Mouse (Mus musculus): ENCODE measurements around the gene Cass4. TPM values are rescaled to one million over a fixed set of nuclear protein-coding genes. Genes with fewer than 3 reads are reported as not detected.

The Cass4 gene
- polyA plus RNA-seq, 1 experiment: 0.24 TPM

GRCm38 (mm10) chr2:172439843-172440639 lies 46.4 kb downstream of the Cass4 start, which contains the start of gene Rtf2:
Gene Rtf2, plus strand, starts transcription at chr2:172440556.
- no peaks in the 10 kb centered on the region for H3K36me3 ChIP-seq (ENCODE audit: control insufficient read depth, insufficient read depth)
- peaks cover 5% of the 10 kb centered on the region for H3K27me3 ChIP-seq (ENCODE audit: control insufficient read depth, insufficient read depth, insufficient read length)
- H3K4me2 ChIP-seq (ENCODE audit: low read depth): peak within 1 kb of the TSS; percentile 87
- peaks cover 36% of the 10 kb centered on the region for H3K79me2 ChIP-seq (ENCODE audit: control insufficient read depth, insufficient read depth)
- peak within 1 kb of the TSS; percentile 46 for H3ac ChIP-seq (ENCODE audit: control insufficient read depth, insufficient read length)
- H3K4me3 ChIP-seq: peak within 1 kb of the TSS; percentile 82
- TF ChIP-seq POLR2A (IDR thresholded peaks at IDR 0.05; ENCODE audit: insufficient read length, low read depth): peak; percentile 65
- TF ChIP-seq SRF (IDR thresholded peaks at IDR 0.05; ENCODE audit: control insufficient read depth, insufficient read length, low read depth): peak; percentile 89
- peak; percentile 77 for TF ChIP-seq POLR2AphosphoS2 (IDR thresholded peaks at IDR 0.05; ENCODE audit: insufficient read length, low read depth)
- no peak for TF ChIP-seq MYOG (IDR thresholded peaks at IDR 0.05; ENCODE audit: control insufficient read depth in 1 of 3, insufficient read depth in 1 of 3, insufficient read length in 2 of 3, low read depth in 2 of 3)

DNA sequence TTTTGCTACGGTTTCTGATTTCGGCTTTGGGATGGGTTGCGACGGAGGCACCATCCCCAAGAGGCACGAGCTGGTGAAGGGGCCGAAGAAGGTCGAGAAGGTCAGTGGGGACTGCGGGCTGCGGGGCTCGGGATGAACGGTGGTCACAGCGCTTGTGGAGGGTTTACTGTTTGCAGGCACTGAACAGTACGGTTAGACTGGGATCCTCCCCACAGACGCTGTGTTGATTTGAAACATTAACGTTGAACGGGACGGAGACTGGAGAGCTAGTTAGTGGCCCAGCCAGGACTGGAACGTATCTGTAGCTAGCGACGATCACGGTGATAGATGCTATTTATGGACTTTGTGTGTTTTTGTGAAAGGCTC lies 47.0 kb downstream of the Cass4 start:
- H3K36me3 ChIP-seq (ENCODE audit: control insufficient read depth, insufficient read depth): no peaks in the 10 kb centered on the region
- peak overlapping the region; percentile 87 for H3K4me2 ChIP-seq (ENCODE audit: low read depth)
- H3ac ChIP-seq (ENCODE audit: control insufficient read depth, insufficient read length): peak overlapping the region; percentile 46
- H3K79me2 ChIP-seq (ENCODE audit: control insufficient read depth, insufficient read depth): peaks cover 36% of the 10 kb centered on the region
- H3K4me3 ChIP-seq: peak overlapping the region; percentile 82
- TF ChIP-seq CEBPB (IDR thresholded peaks at IDR 0.05; ENCODE audit: insufficient read depth, poor library complexity, severe bottlenecking) (no peak), POLR2AphosphoS2 (IDR thresholded peaks at IDR 0.05; ENCODE audit: insufficient read length, low read depth) (no peak), TCF3 (IDR thresholded peaks at IDR 0.05; ENCODE audit: insufficient read length, low read depth) (no peak), E2F4 (IDR thresholded peaks at IDR 0.05; ENCODE audit: insufficient read depth) (no peak), MYOD1 (IDR thresholded peaks at IDR 0.05; ENCODE audit: control insufficient read depth in 1 of 3, insufficient read length in 2 of 3, low read depth in 2 of 3) (no peak), POLR2A (IDR thresholded peaks at IDR 0.05; ENCODE audit: insufficient read length, low read depth) (no peak), REST (IDR thresholded peaks at IDR 0.05; ENCODE audit: insufficient read depth, insufficient read length) (no peak), SRF (IDR thresholded peaks at IDR 0.05; ENCODE audit: control insufficient read depth, insufficient read length, low read depth) (no peak), USF1 (IDR thresholded peaks at IDR 0.05; ENCODE audit: low read depth) (no peak), TCF12 (IDR thresholded peaks at IDR 0.05; ENCODE audit: insufficient read depth, poor library complexity, severe bottlenecking) (no peak), MYOG (IDR thresholded peaks at IDR 0.05; ENCODE audit: control insufficient read depth in 1 of 3, insufficient read depth in 1 of 3, insufficient read length in 2 of 3, low read depth in 2 of 3) (no peak)
- H3K27me3 ChIP-seq (ENCODE audit: control insufficient read depth, insufficient read depth, insufficient read length): no peaks in the 10 kb centered on the region

GRCm38 (mm10) chr2:172441176-172441575 lies 47.6 kb downstream of the Cass4 start:
- Histone ChIP-seq H3ac (ENCODE audit: control insufficient read depth, insufficient read length) (peak overlapping the region; percentile 46), H3K36me3 (ENCODE audit: control insufficient read depth, insufficient read depth) (no peaks in the 10 kb centered on the region), H3K4me2 (ENCODE audit: low read depth) (peak overlapping the region; percentile 87), H3K79me2 (ENCODE audit: control insufficient read depth, insufficient read depth) (peaks cover 36% of the 10 kb centered on the region), H3K4me3 (peak overlapping the region; percentile 82), H3K27me3 (ENCODE audit: control insufficient read depth, insufficient read depth, insufficient read length) (no peaks in the 10 kb centered on the region)
- TF ChIP-seq USF1 (IDR thresholded peaks at IDR 0.05; ENCODE audit: low read depth): peak; percentile 88
- TF ChIP-seq REST (IDR thresholded peaks at IDR 0.05; ENCODE audit: insufficient read depth, insufficient read length): no peak

GRCm38 (mm10) chr2:172445617-172446016 lies 52.0 kb downstream of the Cass4 start:
- peaks cover 14% of the 10 kb centered on the region for H3K36me3 ChIP-seq (ENCODE audit: control insufficient read depth, insufficient read depth)
- no peak overlapping the region for H3ac ChIP-seq (ENCODE audit: control insufficient read depth, insufficient read length)
- no peaks in the 10 kb centered on the region for H3K27me3 ChIP-seq (ENCODE audit: control insufficient read depth, insufficient read depth, insufficient read length)
- no peak overlapping the region for H3K4me2 ChIP-seq (ENCODE audit: low read depth)
- peaks cover 33% of the 10 kb centered on the region for H3K79me2 ChIP-seq (ENCODE audit: control insufficient read depth, insufficient read depth)
- H3K4me3 ChIP-seq: no peak overlapping the region
- TF ChIP-seq MYOD1 (IDR thresholded peaks at IDR 0.05; ENCODE audit: control insufficient read depth in 1 of 3, insufficient read length in 2 of 3, low read depth in 2 of 3) (no peak), MYOG (IDR thresholded peaks at IDR 0.05; ENCODE audit: control insufficient read depth in 1 of 3, insufficient read depth in 1 of 3, insufficient read length in 2 of 3, low read depth in 2 of 3) (no peak), CEBPB (IDR thresholded peaks at IDR 0.05; ENCODE audit: insufficient read depth, poor library complexity, severe bottlenecking) (no peak), E2F4 (IDR thresholded peaks at IDR 0.05; ENCODE audit: insufficient read depth) (no peak), POLR2AphosphoS2 (IDR thresholded peaks at IDR 0.05; ENCODE audit: insufficient read length, low read depth) (no peak), REST (IDR thresholded peaks at IDR 0.05; ENCODE audit: insufficient read depth, insufficient read length) (no peak), USF1 (IDR thresholded peaks at IDR 0.05; ENCODE audit: low read depth) (no peak), MAX (IDR thresholded peaks at IDR 0.05; ENCODE audit: low read depth) (no peak), POLR2A (IDR thresholded peaks at IDR 0.05; ENCODE audit: insufficient read length, low read depth) (no peak), TCF3 (IDR thresholded peaks at IDR 0.05; ENCODE audit: insufficient read length, low read depth) (no peak)

DNA sequence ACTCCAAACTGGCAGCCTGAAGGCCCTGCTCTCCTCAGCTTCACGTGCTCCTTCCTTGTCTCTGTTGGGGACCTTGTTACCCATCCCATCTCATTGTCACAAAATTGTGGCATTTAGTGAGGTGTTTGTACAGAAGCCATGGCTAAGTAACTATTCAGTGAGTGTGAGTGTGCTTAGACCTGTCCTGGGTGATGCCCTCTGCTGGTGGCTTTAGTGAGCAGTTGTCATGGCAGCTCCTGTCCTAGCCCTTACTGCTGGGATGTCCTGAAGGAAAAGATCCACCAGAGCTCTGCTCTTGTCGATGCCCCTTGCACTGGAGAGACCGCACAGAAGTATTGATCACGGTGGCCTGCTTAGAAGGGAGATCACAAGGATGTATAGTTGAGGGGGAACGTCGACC lies 53.7 kb downstream of the Cass4 start:
- Histone ChIP-seq H3ac (ENCODE audit: control insufficient read depth, insufficient read length) (no peak overlapping the region), H3K4me3 (no peak overlapping the region), H3K36me3 (ENCODE audit: control insufficient read depth, insufficient read depth) (peaks cover 14% of the 10 kb centered on the region), H3K27me3 (ENCODE audit: control insufficient read depth, insufficient read depth, insufficient read length) (no peaks in the 10 kb centered on the region), H3K79me2 (ENCODE audit: control insufficient read depth, insufficient read depth) (peaks cover 16% of the 10 kb centered on the region), H3K4me2 (ENCODE audit: low read depth) (no peak overlapping the region)
- no peak for TF ChIP-seq REST (IDR thresholded peaks at IDR 0.05; ENCODE audit: insufficient read depth, insufficient read length)
- no peak for TF ChIP-seq CEBPB (IDR thresholded peaks at IDR 0.05; ENCODE audit: insufficient read depth, poor library complexity, severe bottlenecking)
- no peak for TF ChIP-seq TCF12 (IDR thresholded peaks at IDR 0.05; ENCODE audit: insufficient read depth, poor library complexity, severe bottlenecking)
- no peak for TF ChIP-seq MAX (IDR thresholded peaks at IDR 0.05; ENCODE audit: low read depth)
- no peak for TF ChIP-seq SRF (IDR thresholded peaks at IDR 0.05; ENCODE audit: control insufficient read depth, insufficient read length, low read depth)
- TF ChIP-seq MYOD1 (IDR thresholded peaks at IDR 0.05; ENCODE audit: control insufficient read depth in 1 of 3, insufficient read length in 2 of 3, low read depth in 2 of 3): no peak
- no peak for TF ChIP-seq USF1 (IDR thresholded peaks at IDR 0.05; ENCODE audit: low read depth)
- no peak for TF ChIP-seq E2F4 (IDR thresholded peaks at IDR 0.05; ENCODE audit: insufficient read depth)
- TF ChIP-seq POLR2A (IDR thresholded peaks at IDR 0.05; ENCODE audit: insufficient read length, low read depth): no peak
- no peak for TF ChIP-seq MYOG (IDR thresholded peaks at IDR 0.05; ENCODE audit: control insufficient read depth in 1 of 3, insufficient read depth in 1 of 3, insufficient read length in 2 of 3, low read depth in 2 of 3)
- TF ChIP-seq TCF3 (IDR thresholded peaks at IDR 0.05; ENCODE audit: insufficient read length, low read depth): no peak
- no peak for TF ChIP-seq POLR2AphosphoS2 (IDR thresholded peaks at IDR 0.05; ENCODE audit: insufficient read length, low read depth)

Data from myocyte (in vitro differentiated cells).